Mouse (Mus musculus): ENCODE data around the gene Unc5a. TPM values are rescaled to one million over a fixed set of nuclear protein-coding genes. Genes with fewer than 3 reads are reported as not detected.

The Unc5a gene
- polyA plus RNA-seq, 1 experiment from 2014 or later, result 5.0 TPM

DNA sequence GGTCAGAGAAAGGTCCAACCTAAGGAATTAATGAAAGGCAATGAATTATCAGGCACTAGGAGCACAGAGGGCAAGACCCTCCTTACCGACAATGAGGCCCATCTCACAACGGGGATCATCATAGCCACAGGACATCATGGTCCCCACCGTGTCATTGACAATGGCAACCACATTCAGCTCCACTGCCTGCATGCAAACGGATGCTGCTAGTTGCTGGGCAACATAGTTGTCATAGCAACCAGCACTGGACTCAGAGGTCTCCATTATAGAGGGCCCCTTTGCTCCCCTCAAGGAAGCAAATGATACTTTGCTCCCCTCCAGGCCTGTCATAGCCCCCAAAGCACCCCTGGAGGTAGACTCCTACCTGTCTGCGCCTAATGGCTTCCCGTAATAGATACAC, 59.4 kb downstream of the Unc5a start:
- no peaks in the 10 kb centered on the region for H3K9me3 ChIP-seq
- H3K9ac ChIP-seq, result no peak overlapping the region
- no peak overlapping the region for H3K4me3 ChIP-seq
- H3K4me2 ChIP-seq, result no peak overlapping the region
- no peaks in the 10 kb centered on the region for H3K27me3 ChIP-seq
- no peak overlapping the region for H3K27ac ChIP-seq
- ATAC-seq (ENCODE audit: borderline replicate concordance, extremely low read depth, low FRiP score, low TSS enrichment), result no peak
- WGBS, result 75% methylated on average over 6 of the region's 6 CpGs
- H3K4me1 ChIP-seq, result peaks cover 31% of the 10 kb centered on the region
- H3K36me3 ChIP-seq, result no peaks in the 10 kb centered on the region

- no peak for ATAC-seq (ENCODE audit: borderline replicate concordance, extremely low read depth, low FRiP score, low TSS enrichment)
- 88% methylated on average over 15 of the region's 15 CpGs for WGBS
- Histone ChIP-seq H3K27me3 (no peaks in the 10 kb centered on the region), H3K4me3 (no peak overlapping the region), H3K36me3 (no peaks in the 10 kb centered on the region), H3K4me1 (peaks cover 11% of the 10 kb centered on the region), H3K9me3 (no peaks in the 10 kb centered on the region), H3K4me2 (no peak overlapping the region), H3K9ac (no peak overlapping the region), H3K27ac (no peak overlapping the region)
Measured at GRCm38 (mm10) chr13:55011103-55011502, 61.9 kb downstream of the Unc5a start.

GRCm38 (mm10) chr13:55011981-55012478, 62.8 kb downstream of the Unc5a start:
- Histone ChIP-seq H3K9ac (no peak overlapping the region), H3K4me2 (peak overlapping the region; percentile 4; the same call in 1 of the 2 replicates), H3K27me3 (no peaks in the 10 kb centered on the region), H3K9me3 (no peaks in the 10 kb centered on the region), H3K4me3 (no peak overlapping the region), H3K4me1 (peaks cover 8% of the 10 kb centered on the region; the same call in 1 of the 2 replicates), H3K36me3 (no peaks in the 10 kb centered on the region), H3K27ac (no peak overlapping the region)
- WGBS, result 5% methylated on average over 14 of the region's 14 CpGs
- peak; percentile 13; the same call in 1 of the 2 replicates for ATAC-seq (ENCODE audit: borderline replicate concordance, extremely low read depth, low FRiP score, low TSS enrichment)

DNA sequence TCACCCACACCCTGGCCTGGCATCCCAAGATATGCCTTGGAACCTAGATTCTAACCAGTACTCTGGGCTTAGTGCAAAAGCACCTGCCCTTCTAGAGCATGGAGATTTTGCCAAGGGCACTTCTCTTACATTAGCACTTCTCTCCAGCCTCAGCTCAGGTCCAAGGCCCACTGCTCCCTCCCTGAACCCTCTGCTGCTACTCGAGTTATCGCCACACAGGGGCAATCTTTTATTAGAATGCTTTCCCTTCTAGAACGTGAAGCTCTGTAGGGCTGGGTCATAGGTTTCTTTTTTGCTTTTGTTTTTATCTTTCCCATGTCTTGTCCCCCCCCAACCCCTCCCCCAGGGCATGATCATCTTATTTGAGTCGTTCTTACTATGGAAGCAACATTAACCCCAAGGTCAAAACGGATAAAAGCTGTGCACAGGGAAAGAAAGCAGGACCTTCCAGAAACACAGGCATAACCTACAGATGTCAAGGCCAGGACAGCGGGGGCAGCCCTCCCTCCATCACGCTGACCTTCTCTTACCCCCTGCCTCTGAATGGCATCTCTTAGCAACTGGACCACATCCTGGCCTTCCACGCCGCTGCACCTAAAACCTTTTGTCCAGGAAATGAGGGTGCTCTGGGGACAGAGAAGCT, 64.6 kb downstream of the Unc5a start:
- ATAC-seq (ENCODE audit: borderline replicate concordance, extremely low read depth, low FRiP score, low TSS enrichment), result no peak
- Histone ChIP-seq H3K4me3 (no peak overlapping the region), H3K4me2 (no peak overlapping the region), H3K4me1 (peaks cover 8% of the 10 kb centered on the region; the same call in 1 of the 2 replicates), H3K27me3 (no peaks in the 10 kb centered on the region), H3K36me3 (no peaks in the 10 kb centered on the region), H3K9me3 (no peaks in the 10 kb centered on the region), H3K27ac (no peak overlapping the region), H3K9ac (no peak overlapping the region)
- 31% methylated on average over 9 of the region's 9 CpGs for WGBS

DNA sequence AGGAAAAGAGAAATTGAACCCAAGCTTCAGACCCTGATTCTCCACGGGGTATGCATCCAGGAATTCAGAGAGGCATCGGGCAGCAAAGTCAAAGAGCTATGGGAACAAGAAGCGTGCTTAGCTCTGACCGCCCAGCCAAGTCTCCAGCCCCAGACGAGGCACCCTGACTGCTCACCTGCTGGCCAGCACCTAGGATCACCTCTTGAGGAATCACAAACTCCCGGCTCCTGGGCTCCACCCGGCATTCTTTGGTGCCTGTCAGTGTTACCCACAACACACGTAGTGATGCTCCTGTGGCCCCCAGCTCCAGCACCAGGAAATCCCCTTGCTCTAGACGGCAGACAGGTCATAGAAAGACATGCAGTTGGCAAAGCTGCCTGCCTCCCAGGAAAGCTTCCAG, 65.2 kb downstream of the Unc5a start:
- H3K4me2 ChIP-seq, result no peak overlapping the region
- no peaks in the 10 kb centered on the region for H3K27me3 ChIP-seq
- H3K4me3 ChIP-seq, result no peak overlapping the region
- WGBS, result 55% methylated on average over 9 of the region's 9 CpGs
- H3K4me1 ChIP-seq, result peaks cover 8% of the 10 kb centered on the region; the same call in 1 of the 2 replicates
- H3K36me3 ChIP-seq, result no peaks in the 10 kb centered on the region
- ATAC-seq (ENCODE audit: borderline replicate concordance, extremely low read depth, low FRiP score, low TSS enrichment), result no peak
- no peak overlapping the region for H3K27ac ChIP-seq
- H3K9me3 ChIP-seq, result no peaks in the 10 kb centered on the region
- H3K9ac ChIP-seq, result no peak overlapping the region

GRCm38 (mm10) chr13:55017154-55017897, 68.1 kb downstream of the Unc5a start:
- H3K4me2 ChIP-seq, result no peak overlapping the region
- 59% methylated on average over 12 of the region's 12 CpGs for WGBS
- H3K9ac ChIP-seq, result no peak overlapping the region
- H3K36me3 ChIP-seq, result no peaks in the 10 kb centered on the region
- H3K27me3 ChIP-seq, result no peaks in the 10 kb centered on the region
- H3K4me3 ChIP-seq, result no peak overlapping the region
- no peak for ATAC-seq (ENCODE audit: borderline replicate concordance, extremely low read depth, low FRiP score, low TSS enrichment)
- H3K9me3 ChIP-seq, result no peaks in the 10 kb centered on the region
- H3K27ac ChIP-seq, result no peak overlapping the region
- H3K4me1 ChIP-seq, result peaks cover 2% of the 10 kb centered on the region; the same call in 1 of the 2 replicates

- no peak overlapping the region for H3K4me2 ChIP-seq
- H3K4me1 ChIP-seq, result no peaks in the 10 kb centered on the region
- no peaks in the 10 kb centered on the region for H3K27me3 ChIP-seq
- H3K36me3 ChIP-seq, result no peaks in the 10 kb centered on the region
- no peaks in the 10 kb centered on the region for H3K9me3 ChIP-seq
- WGBS, result 61% methylated on average over 8 of the region's 8 CpGs
- no peak overlapping the region for H3K9ac ChIP-seq
- no peak overlapping the region for H3K4me3 ChIP-seq
- ATAC-seq (ENCODE audit: borderline replicate concordance, extremely low read depth, low FRiP score, low TSS enrichment), result no peak
- H3K27ac ChIP-seq, result no peak overlapping the region
Measured at GRCm38 (mm10) chr13:55017898-55018599, 68.8 kb downstream of the Unc5a start.

DNA sequence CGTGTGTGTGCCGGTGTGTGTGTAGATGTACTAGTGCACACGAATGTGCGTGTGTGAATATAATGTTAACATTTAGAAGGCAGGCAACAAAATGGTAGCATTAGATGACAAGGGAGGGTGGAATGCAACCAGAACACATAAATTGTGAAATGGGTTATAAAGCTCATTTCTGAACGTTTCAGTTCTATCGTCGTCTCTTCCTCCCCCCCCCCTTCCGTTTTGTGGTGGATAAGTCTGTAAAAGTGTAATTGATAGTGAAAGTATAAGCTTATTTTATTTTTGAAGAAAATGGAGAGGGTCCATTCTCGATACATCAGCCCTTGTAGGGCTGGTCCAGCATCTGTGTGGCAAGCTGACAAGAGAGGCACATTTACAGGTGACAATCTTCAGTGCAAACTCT, 69.5 kb downstream of the Unc5a start:
- Histone ChIP-seq H3K4me2 (no peak overlapping the region), H3K36me3 (no peaks in the 10 kb centered on the region), H3K4me1 (no peaks in the 10 kb centered on the region), H3K9ac (no peak overlapping the region), H3K4me3 (no peak overlapping the region), H3K9me3 (no peaks in the 10 kb centered on the region), H3K27me3 (no peaks in the 10 kb centered on the region), H3K27ac (no peak overlapping the region)
- no peak for ATAC-seq (ENCODE audit: borderline replicate concordance, extremely low read depth, low FRiP score, low TSS enrichment)
- WGBS, result 77% methylated on average over 9 of the region's 9 CpGs

GRCm38 (mm10) chr13:55019181-55019580, 70.0 kb downstream of the Unc5a start:
- no peaks in the 10 kb centered on the region for H3K36me3 ChIP-seq
- no peak for ATAC-seq (ENCODE audit: borderline replicate concordance, extremely low read depth, low FRiP score, low TSS enrichment)
- no peaks in the 10 kb centered on the region for H3K4me1 ChIP-seq
- H3K4me2 ChIP-seq, result no peak overlapping the region
- H3K27ac ChIP-seq, result no peak overlapping the region
- no peak overlapping the region for H3K4me3 ChIP-seq
- WGBS, result 44% methylated on average over 3 of the region's 3 CpGs
- H3K9ac ChIP-seq, result no peak overlapping the region
- no peaks in the 10 kb centered on the region for H3K9me3 ChIP-seq
- no peaks in the 10 kb centered on the region for H3K27me3 ChIP-seq

GRCm38 (mm10) chr13:55020051-55020450, 70.8 kb downstream of the Unc5a start:
- no peak overlapping the region for H3K4me3 ChIP-seq
- no peak for ATAC-seq (ENCODE audit: borderline replicate concordance, extremely low read depth, low FRiP score, low TSS enrichment)
- no peaks in the 10 kb centered on the region for H3K9me3 ChIP-seq
- no peaks in the 10 kb centered on the region for H3K4me1 ChIP-seq
- no peaks in the 10 kb centered on the region for H3K27me3 ChIP-seq
- H3K4me2 ChIP-seq, result no peak overlapping the region
- no peaks in the 10 kb centered on the region for H3K36me3 ChIP-seq
- WGBS, result 77% methylated on average over 4 of the region's 4 CpGs
- H3K27ac ChIP-seq, result no peak overlapping the region
- H3K9ac ChIP-seq, result no peak overlapping the region

GRCm38 (mm10) chr13:55021194-55021779, 72.1 kb downstream of the Unc5a start, which contains the start of gene Hk3:
Hk3 (minus strand) TSS chr13:55021385.
- Histone ChIP-seq H3K27me3 (no peaks in the 10 kb centered on the region), H3K4me2 (no peak within 1 kb of the TSS), H3K4me3 (no peak within 1 kb of the TSS), H3K4me1 (no peaks in the 10 kb centered on the region), H3K9ac (no peak within 1 kb of the TSS), H3K27ac (no peak within 1 kb of the TSS), H3K9me3 (no peaks in the 10 kb centered on the region), H3K36me3 (peaks cover 6% of the 10 kb centered on the region; the same call in 1 of the 2 replicates)
- ATAC-seq (ENCODE audit: borderline replicate concordance, extremely low read depth, low FRiP score, low TSS enrichment), result no peak
- WGBS, result 77% methylated on average over 13 of the region's 13 CpGs
